Mouse (Mus musculus) hindbrain, postnatal 0 days (tissue): Measurements from ENCODE around the gene Pogk. TPM values are rescaled to one million over a fixed set of nuclear protein-coding genes. Genes with fewer than 3 reads are reported as not detected.
A peak's percentile ranks its signal among the peaks of the same experiment; 100 is the strongest.

Experiments
- ATAC-seq: fragments of 200-750 bp; cut with Nextera tagmentation; 2 replicates; pipeline ENCODE4 v1.8.0; 2017; ENCODE audit warnings: mild to moderate bottlenecking, moderate TSS enrichment, moderate library complexity
- DNase-seq: peaks from one replicate; pipeline ENCODE4 v3.0.0-alpha.2; 2015; ENCODE audit warnings: low spot score
- H3K27ac ChIP-seq: fragments of 300-500 bp; sonication (generic); 2 replicates; pipeline ENCODE4 v1.5.1; 2014; ENCODE audit warnings: mild to moderate bottlenecking
- H3K27me3 ChIP-seq: fragments of 300-500 bp; sonication (generic); 2 replicates; pipeline ENCODE4 v1.6.1; 2014; ENCODE audit warnings: low read length, mixed read lengths; ENCODE audit not compliant: insufficient read depth
- H3K36me3 ChIP-seq: fragments of 300-500 bp; sonication (generic); 2 replicates; pipeline ENCODE4 v1.6.1; 2014; ENCODE audit warnings: low read length, mixed read lengths; ENCODE audit not compliant: insufficient read depth
- H3K4me1 ChIP-seq: fragments of 300-500 bp; sonication (generic); 2 replicates; pipeline ENCODE4 v1.6.1; 2014; ENCODE audit warnings: antibody characterized with exemption, low read length, mixed read lengths; ENCODE audit not compliant: insufficient read depth
- H3K4me2 ChIP-seq: fragments of 300-500 bp; sonication (generic); 2 replicates; pipeline ENCODE4 v1.6.1; 2014; ENCODE audit warnings: low read depth, mild to moderate bottlenecking, low read length, moderate library complexity, mixed read lengths
- H3K4me3 ChIP-seq: fragments of 300-500 bp; sonication (generic); 2 replicates; pipeline ENCODE4 v1.5.1; 2014; ENCODE audit warnings: low read length
- H3K9ac ChIP-seq: fragments of 300-500 bp; sonication (generic); replicated peaks from 2 replicates; pipeline ENCODE4 v1.6.1; 2014; ENCODE audit warnings: mild to moderate bottlenecking, low read length, moderate library complexity, mixed read lengths
- H3K9me3 ChIP-seq: fragments of 300-500 bp; sonication (generic); 2 replicates; pipeline ENCODE4 v1.6.1; 2016; ENCODE audit warnings: low read length, mixed read lengths
- CTCF ChIP-seq: IDR thresholded peaks from 2 replicates; pipeline ENCODE4 v1.5.1; 2016; ENCODE audit warnings: antibody characterized with exemption, control low read depth, low read depth
- WGBS: fragments of 180-500 bp; shearing (Covaris S2); extraction: QIAGEN DNeasy Blood & Tissue Kit; methylation state at CpG from one replicate; pipeline ENCODE4 v1.1.7; 2014; 5-methylcytosine and 5-hydroxymethylcytosine counted together
- polyA plus RNA-seq: library from polyadenylated mRNA; unstranded; fragments of >200 nt; fragmentation: Nextera tagmentation; extraction: Ambion mirVana; gene quantifications from 2 replicates; pipeline ENCODE4 v1.2.1, GENCODE M21; 2015
- total RNA-seq: library from RNA; depleted of rRNA; stranded (reverse); fragments of >200 nt; gene quantifications from 2 replicates; pipeline ENCODE4 v1.2.3, GENCODE M21; 2014

The Pogk gene
- total and polyA plus RNA-seq, 2 experiments from 2014 or later = 19.3 to 71.0 TPM

GRCm38 (mm10) chr1:166391671-166392070, 18.0 kb downstream of the Pogk start:
- no peak overlapping the region for H3K27ac ChIP-seq
- 93% methylated on average over 6 of the region's 6 CpGs for WGBS
- H3K4me3 ChIP-seq = no peak overlapping the region
- H3K36me3 ChIP-seq = peaks cover 64% of the 10 kb centered on the region
- DNase-seq (no peak), ATAC-seq (no peak)
- no peaks in the 10 kb centered on the region for H3K27me3 ChIP-seq
- H3K9me3 ChIP-seq = no peaks in the 10 kb centered on the region
- no peaks in the 10 kb centered on the region for H3K4me1 ChIP-seq
- H3K9ac ChIP-seq = no peak overlapping the region
- H3K4me2 ChIP-seq = no peak overlapping the region
- no peak for TF ChIP-seq CTCF

- no peak overlapping the region for H3K27ac ChIP-seq
- 92% methylated on average over 16 of the region's 16 CpGs for WGBS
- peaks cover 70% of the 10 kb centered on the region for H3K36me3 ChIP-seq
- no peak overlapping the region for H3K4me2 ChIP-seq
- DNase-seq (no peak), ATAC-seq (no peak)
- no peaks in the 10 kb centered on the region for H3K27me3 ChIP-seq
- no peak for TF ChIP-seq CTCF
- H3K9me3 ChIP-seq = no peaks in the 10 kb centered on the region
- no peaks in the 10 kb centered on the region for H3K4me1 ChIP-seq
- no peak overlapping the region for H3K4me3 ChIP-seq
- no peak overlapping the region for H3K9ac ChIP-seq
These were observed 20.1 kb downstream of the Pogk start for GRCm38 (mm10) chr1:166389406-166390125.

GRCm38 (mm10) chr1:166388511-166388910, 21.2 kb downstream of the Pogk start:
- Histone ChIP-seq H3K9ac (no peak overlapping the region), H3K4me2 (no peak overlapping the region), H3K9me3 (no peaks in the 10 kb centered on the region), H3K27me3 (no peaks in the 10 kb centered on the region), H3K36me3 (peaks cover 73% of the 10 kb centered on the region), H3K4me3 (no peak overlapping the region), H3K27ac (no peak overlapping the region), H3K4me1 (no peaks in the 10 kb centered on the region)
- TF ChIP-seq CTCF = no peak
- 93% methylated on average over 11 of the region's 11 CpGs for WGBS
- no peak for ATAC-seq
- no peak for DNase-seq

DNA sequence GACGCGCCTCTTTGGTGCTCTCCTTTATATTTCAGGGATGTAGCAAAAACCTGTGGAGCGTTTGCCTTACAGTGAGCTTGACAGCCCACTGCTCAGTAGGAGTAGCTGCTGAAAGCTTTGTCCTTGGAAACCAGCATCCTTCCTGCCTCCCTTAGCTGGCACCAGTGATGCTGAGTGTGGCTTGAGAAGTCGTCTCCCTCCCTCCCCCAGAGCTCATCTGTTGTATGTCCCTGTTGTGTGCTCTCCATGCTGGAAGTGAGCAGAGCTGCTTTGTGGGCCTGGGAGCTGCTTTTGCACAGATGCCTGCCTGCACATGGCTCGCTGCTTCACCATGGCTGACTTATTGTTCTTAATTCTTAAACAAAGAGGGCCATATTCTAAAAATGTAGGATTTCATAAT, 24.2 kb downstream of the Pogk start:
- no peak overlapping the region for H3K27ac ChIP-seq
- peaks cover 12% of the 10 kb centered on the region for H3K4me1 ChIP-seq
- no peak for TF ChIP-seq CTCF
- ATAC-seq = no peak
- peaks cover 56% of the 10 kb centered on the region for H3K36me3 ChIP-seq
- H3K9me3 ChIP-seq = no peaks in the 10 kb centered on the region
- no peak overlapping the region for H3K4me3 ChIP-seq
- WGBS = 77% methylated on average over 5 of the region's 5 CpGs
- no peak for DNase-seq
- H3K9ac ChIP-seq = 0 out of 2 replicates have a peak overlapping the region, but pooled peaks have one; percentile 5
- H3K27me3 ChIP-seq = no peaks in the 10 kb centered on the region
- H3K4me2 ChIP-seq = no peak overlapping the region

DNA sequence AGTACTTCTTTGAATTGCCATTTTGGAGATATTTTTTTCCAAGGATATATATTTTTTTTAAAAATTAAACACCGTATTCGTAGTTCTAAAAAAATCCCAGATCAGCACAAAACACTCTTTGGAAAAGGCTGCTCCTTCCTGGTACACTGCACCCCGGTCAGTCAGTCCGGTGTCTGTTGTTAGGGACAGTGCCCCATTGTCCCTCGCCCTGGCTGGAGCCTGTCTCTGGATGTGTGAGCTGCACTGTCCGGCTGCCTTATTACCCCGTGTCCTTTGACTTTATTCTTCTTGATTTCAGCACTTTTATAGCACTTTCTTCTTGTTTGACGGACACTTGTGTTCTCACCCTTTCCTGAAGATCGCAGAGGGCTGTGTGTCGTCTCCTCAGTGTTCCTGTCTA, 25.0 kb downstream of the Pogk start:
- 87% methylated on average over 10 of the region's 10 CpGs for WGBS
- no peak for ATAC-seq
- no peaks in the 10 kb centered on the region for H3K27me3 ChIP-seq
- H3K4me2 ChIP-seq = no peak overlapping the region
- H3K9me3 ChIP-seq = no peaks in the 10 kb centered on the region
- H3K36me3 ChIP-seq = peaks cover 48% of the 10 kb centered on the region
- no peak for TF ChIP-seq CTCF
- H3K27ac ChIP-seq = no peak overlapping the region
- peaks cover 13% of the 10 kb centered on the region for H3K4me1 ChIP-seq
- H3K4me3 ChIP-seq = no peak overlapping the region
- no peak for DNase-seq
- no peak overlapping the region for H3K9ac ChIP-seq

- H3K27ac ChIP-seq = no peak overlapping the region
- H3K4me1 ChIP-seq = peaks cover 13% of the 10 kb centered on the region
- H3K4me3 ChIP-seq = no peak overlapping the region
- WGBS = 84% methylated on average over 4 of the region's 4 CpGs
- no peaks in the 10 kb centered on the region for H3K9me3 ChIP-seq
- ATAC-seq (no peak), DNase-seq (no peak)
- 0 out of 2 replicates have a peak, but pooled peaks have one; percentile 2 for TF ChIP-seq CTCF
- H3K9ac ChIP-seq = no peak overlapping the region
- no peak overlapping the region for H3K4me2 ChIP-seq
- no peaks in the 10 kb centered on the region for H3K27me3 ChIP-seq
- H3K36me3 ChIP-seq = peaks cover 30% of the 10 kb centered on the region
These were observed 27.0 kb downstream of the Pogk start for GRCm38 (mm10) chr1:166382626-166383025.

DNA sequence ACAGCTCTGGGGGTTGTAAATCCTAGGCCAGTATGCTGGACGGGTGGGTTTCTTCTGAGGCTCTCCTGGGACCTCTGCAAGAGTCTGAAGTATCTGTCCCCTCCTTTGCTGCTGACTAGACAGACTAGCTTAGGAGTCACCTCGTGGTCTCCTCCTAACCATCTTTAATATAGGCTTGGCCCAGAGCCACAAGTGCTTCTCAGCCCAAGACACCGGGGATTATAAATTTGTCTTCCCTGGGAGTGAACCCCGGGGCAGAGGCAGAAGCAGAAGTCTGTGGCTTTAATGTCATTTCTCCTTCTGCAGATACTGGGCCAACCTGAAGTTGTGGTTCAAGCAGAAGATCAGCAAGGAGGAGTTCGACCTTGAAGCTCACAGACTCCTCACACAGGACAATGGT, 27.8 kb downstream of the Pogk start:
- 59% methylated on average over 5 of the region's 5 CpGs for WGBS
- no peak for DNase-seq
- no peaks in the 10 kb centered on the region for H3K9me3 ChIP-seq
- H3K27ac ChIP-seq = no peak overlapping the region
- TF ChIP-seq CTCF = no peak
- no peak for ATAC-seq
- H3K36me3 ChIP-seq = peaks cover 22% of the 10 kb centered on the region
- H3K4me1 ChIP-seq = peaks cover 13% of the 10 kb centered on the region
- H3K4me3 ChIP-seq = no peak overlapping the region
- H3K27me3 ChIP-seq = no peaks in the 10 kb centered on the region
- no peak overlapping the region for H3K4me2 ChIP-seq
- H3K9ac ChIP-seq = no peak overlapping the region
